Mouse (Mus musculus) CH12.LX (cell line): ENCODE results near the gene Acp1. TPM values are rescaled to one million over a fixed set of nuclear protein-coding genes. Genes with fewer than 3 reads are reported as not detected.

Experiments
- DNase-seq: peaks from one replicate; pipeline ENCODE4 v3.0.0-alpha.2; 2013; ENCODE audit errors: extremely low read depth
- H3K27ac ChIP-seq: 2 replicates; pipeline ENCODE4 v1.5.1; 2012; ENCODE audit warnings: low read depth, mild to moderate bottlenecking, control low read depth, moderate library complexity; ENCODE audit not compliant: insufficient read depth
- H3K27me3 ChIP-seq: replicated peaks from 2 replicates; pipeline ENCODE3; 2012; ENCODE audit warnings: inconsistent platforms
- H3K36me3 ChIP-seq, 2 experiments: replicated peaks in 1 of 2; 2 replicates each; pipeline versions ENCODE3 to v1.6.1; 2012; ENCODE audit warnings: inconsistent platforms in 1 of 2, low read length in 1 of 2, mild to moderate bottlenecking in 1 of 2, mixed read lengths in 1 of 2, moderate library complexity in 1 of 2; ENCODE audit not compliant: control insufficient read depth in 1 of 2, insufficient read depth in 1 of 2
- H3K4me1 ChIP-seq, 2 experiments: 2 replicates each; pipeline ENCODE4 v1.6.1; 2012; ENCODE audit warnings: inconsistent platforms in 1 of 2, moderate library complexity in 1 of 2; ENCODE audit not compliant: insufficient read depth in 2 of 2, control insufficient read depth in 1 of 2
- H3K4me2 ChIP-seq: 2 replicates; pipeline ENCODE4 v1.6.1; 2012; ENCODE audit warnings: low read depth, mild to moderate bottlenecking, control low read depth; ENCODE audit not compliant: poor library complexity, insufficient read depth, severe bottlenecking
- H3K4me3 ChIP-seq, 3 experiments: fragments of 150-350 bp in 1 of 3; sonication (generic) in 1 of 3; replicated peaks in 1 of 3; 2 replicates each; pipeline versions ENCODE3 to v1.5.1; 2011 to 2012; ENCODE audit warnings: low read depth in 2 of 3, low read length in 2 of 3, mild to moderate bottlenecking in 2 of 3, moderate library complexity in 2 of 3, control low read depth in 1 of 3, improper control_type of control experiment in 1 of 3, inconsistent platforms in 1 of 3, mixed read lengths in 1 of 3; ENCODE audit not compliant: poor library complexity in 1 of 3
- H3K79me2 ChIP-seq: replicated peaks from 2 replicates; pipeline ENCODE4 v1.6.1; 2012; ENCODE audit warnings: mild to moderate bottlenecking, moderate library complexity; ENCODE audit not compliant: control insufficient read depth, poor library complexity, insufficient read depth, severe bottlenecking; ENCODE audit errors: extremely low read depth
- H3K9ac ChIP-seq: 2 replicates; pipeline ENCODE4 v1.6.1; 2012; ENCODE audit warnings: low read depth, mild to moderate bottlenecking, control low read depth, moderate library complexity; ENCODE audit not compliant: insufficient read depth
- H3K9me3 ChIP-seq: replicated peaks from 2 replicates; pipeline ENCODE3; 2012; ENCODE audit warnings: low read length, inconsistent platforms, mixed read lengths
- BHLHE40 ChIP-seq: IDR thresholded peaks from 2 replicates; pipeline ENCODE4 v1.6.1; 2011; ENCODE audit warnings: mild to moderate bottlenecking, low read depth, low read length, improper control_type of control experiment
- CHD1 ChIP-seq: IDR thresholded peaks from 2 replicates; pipeline ENCODE4 v1.6.1; 2012; ENCODE audit warnings: low read depth, low read length, improper control_type of control experiment, inconsistent platforms
- CTCF ChIP-seq, 2 experiments: IDR thresholded peaks in 1 of 2; conservative IDR thresholded peaks in 1 of 2; 2 replicates each; pipeline ENCODE4 v1.5.1; 2011 to 2012; ENCODE audit warnings: low read depth in 2 of 2, low read length in 2 of 2, improper control_type of control experiment in 1 of 2, inconsistent platforms in 1 of 2, mild to moderate bottlenecking in 1 of 2, moderate library complexity in 1 of 2
- EP300 ChIP-seq: IDR thresholded peaks from 2 replicates; pipeline ENCODE4 v1.6.1; 2011; ENCODE audit warnings: low read length, improper control_type of control experiment
- MAFK ChIP-seq: IDR thresholded peaks from 2 replicates; pipeline ENCODE4 v1.6.1; 2011; ENCODE audit warnings: low read length, improper control_type of control experiment; ENCODE audit not compliant: insufficient replicate concordance
- MAZ ChIP-seq: IDR thresholded peaks from 2 replicates; pipeline ENCODE4 v1.6.1; 2012; ENCODE audit warnings: low read depth, mild to moderate bottlenecking, inconsistent platforms, low read length, improper control_type of control experiment, moderate library complexity
- MEF2A ChIP-seq: IDR thresholded peaks from 2 replicates; pipeline ENCODE4 v1.6.1; 2014; ENCODE audit warnings: low read depth, mild to moderate bottlenecking, inconsistent platforms, low read length, improper control_type of control experiment, borderline replicate concordance
- MXI1 ChIP-seq: IDR thresholded peaks from 2 replicates; pipeline ENCODE4 v1.6.1; 2011; ENCODE audit warnings: mild to moderate bottlenecking, low read depth, low read length, improper control_type of control experiment
- NELFE ChIP-seq: IDR thresholded peaks from 2 replicates; pipeline ENCODE4 v1.6.1; 2011; ENCODE audit warnings: low read depth, low read length, improper control_type of control experiment
- NRF1 ChIP-seq: IDR thresholded peaks from 2 replicates; pipeline ENCODE4 v1.6.1; 2014; ENCODE audit warnings: low read depth, mild to moderate bottlenecking, inconsistent platforms, low read length, improper control_type of control experiment, moderate library complexity
- POLR2AphosphoS2 ChIP-seq: IDR thresholded peaks from 2 replicates; pipeline ENCODE4 v1.6.1; 2011; ENCODE audit warnings: low read depth, low read length, improper control_type of control experiment
- SIN3A ChIP-seq: IDR thresholded peaks from 2 replicates; pipeline ENCODE4 v1.6.1; 2012; ENCODE audit warnings: low read length, improper control_type of control experiment, inconsistent platforms
- SMC3 ChIP-seq: IDR thresholded peaks from 2 replicates; pipeline ENCODE4 v1.6.1; 2011; ENCODE audit warnings: low read depth, low read length, improper control_type of control experiment
- TBP ChIP-seq: conservative IDR thresholded peaks from 2 replicates; pipeline ENCODE4 v1.6.1; 2011; ENCODE audit warnings: low read depth, low read length, improper control_type of control experiment
- TCF12 ChIP-seq: IDR thresholded peaks from 2 replicates; pipeline ENCODE4 v1.6.1; 2014; ENCODE audit warnings: low read depth, mild to moderate bottlenecking, inconsistent platforms, low read length, improper control_type of control experiment
- UBTF ChIP-seq: IDR thresholded peaks from 2 replicates; pipeline ENCODE4 v1.6.1; 2012; ENCODE audit warnings: low read depth, mild to moderate bottlenecking, inconsistent platforms, low read length, improper control_type of control experiment, moderate library complexity
- USF1 ChIP-seq: IDR thresholded peaks from 2 replicates; pipeline ENCODE4 v1.6.1; 2014; ENCODE audit warnings: low read depth, mild to moderate bottlenecking, inconsistent platforms, low read length, improper control_type of control experiment
- ZKSCAN1 ChIP-seq: IDR thresholded peaks from 2 replicates; pipeline ENCODE4 v1.6.1; 2012; ENCODE audit warnings: low read depth, inconsistent platforms, low read length, improper control_type of control experiment, borderline replicate concordance
- dilution Hi-C: fragments of 300-500 bp; cut with MboI; formaldehyde crosslinking; loops from 2 replicates; pipeline ENCODE4 v1.14.3; 2020; ENCODE audit warnings: low sequenced_read_pairs; ENCODE audit not compliant: extremely low pct_unique_long_range_greater_than_20kb, extremely low pct_ligation_motif_present
- in situ Hi-C: fragments of 300-500 bp; cut with MboI; formaldehyde crosslinking; loops from 3 replicates; pipeline ENCODE4 v1.14.3; 2019; ENCODE audit warnings: low sequenced_read_pairs, low pct_ligation_motif_present, low pct_unique_long_range_greater_than_20kb, mixed read lengths
- polyA plus RNA-seq: library from polyadenylated mRNA; unstranded; fragments of >175 nt; gene quantifications from 2 replicates; pipeline ENCODE4 v1.2.1, GENCODE M21; 2012; ENCODE audit warnings: low read depth; ENCODE audit not compliant: insufficient read length
- total RNA-seq, 2 experiments: library from RNA; depleted of rRNA; stranded (reverse); fragments of 300-350 nt in 1 of 2; fragments of >200 nt in 1 of 2; gene quantifications; 2 replicates each; pipeline ENCODE4 v1.2.3; 2012 to 2014

Acp1 gene
- total and polyA plus RNA-seq, 3 experiments: 85.5 to 198 (median 131) TPM

DNA sequence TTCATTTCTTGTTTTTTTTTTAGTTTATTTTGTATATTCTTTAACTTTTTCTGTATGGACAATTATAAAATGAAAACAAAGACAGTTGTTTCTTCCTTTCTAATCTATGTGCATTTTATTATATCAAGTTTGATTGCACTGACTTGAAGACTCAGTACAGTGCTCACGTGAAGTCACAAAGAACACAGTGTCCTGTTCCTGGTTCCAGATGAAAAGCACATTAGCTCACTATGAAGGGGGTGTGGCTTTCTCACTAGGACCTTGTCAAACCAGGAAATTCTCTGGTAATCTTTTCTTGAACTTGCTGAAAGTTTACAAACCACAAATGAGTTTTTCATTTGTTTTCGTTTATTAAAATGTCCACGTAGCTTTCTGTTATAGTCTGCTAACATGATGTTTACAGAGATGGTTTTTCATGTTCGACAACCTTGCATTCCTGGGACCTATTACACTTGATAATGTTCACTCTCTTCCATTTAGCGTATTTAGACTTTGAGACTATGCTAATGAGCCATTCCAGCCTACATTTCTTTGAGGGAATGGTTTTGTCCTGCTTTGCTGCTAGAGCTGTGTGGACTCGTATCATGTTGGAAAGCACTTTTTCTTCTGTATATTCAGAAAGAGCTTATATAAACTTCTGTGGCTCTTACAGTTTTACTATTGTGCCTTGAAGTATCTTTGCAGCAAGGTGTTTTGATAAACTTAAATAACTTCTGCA, 55.8 kb downstream of the Acp1 start:
- no peak for TF ChIP-seq MEF2A
- TF ChIP-seq NELFE: no peak
- peak; percentile 56; the same call in 1 of the 2 replicates for TF ChIP-seq BHLHE40
- TF ChIP-seq SMC3: no peak
- TF ChIP-seq ZKSCAN1: no peak
- no peak for TF ChIP-seq CTCF (conservative IDR thresholded peaks at IDR 0.05 in 1 of 2, IDR thresholded peaks at IDR 0.05 in 1 of 2; ENCODE audit: low read depth in 2 of 2, low read length in 2 of 2)
- H3K27me3 ChIP-seq: no peaks in the 10 kb centered on the region
- no peak overlapping the region for H3K9ac ChIP-seq
- no peaks in the 10 kb centered on the region for H3K79me2 ChIP-seq
- H3K4me3 ChIP-seq: no peak overlapping the region
- dilution Hi-C loops (no loop called here), in situ Hi-C loops (no loop called here)
- 0 out of 4 replicates have a peak, but pooled peaks cover 0 to 2% of the 10 kb centered on the region in 2 experiments for H3K4me1 ChIP-seq
- no peaks in the 10 kb centered on the region for H3K36me3 ChIP-seq
- DNase-seq: no peak
- 0 out of 2 replicates have a peak overlapping the region, but pooled peaks have one; percentile 29 for H3K4me2 ChIP-seq
- H3K9me3 ChIP-seq: no peaks in the 10 kb centered on the region
- no peak overlapping the region for H3K27ac ChIP-seq

DNA sequence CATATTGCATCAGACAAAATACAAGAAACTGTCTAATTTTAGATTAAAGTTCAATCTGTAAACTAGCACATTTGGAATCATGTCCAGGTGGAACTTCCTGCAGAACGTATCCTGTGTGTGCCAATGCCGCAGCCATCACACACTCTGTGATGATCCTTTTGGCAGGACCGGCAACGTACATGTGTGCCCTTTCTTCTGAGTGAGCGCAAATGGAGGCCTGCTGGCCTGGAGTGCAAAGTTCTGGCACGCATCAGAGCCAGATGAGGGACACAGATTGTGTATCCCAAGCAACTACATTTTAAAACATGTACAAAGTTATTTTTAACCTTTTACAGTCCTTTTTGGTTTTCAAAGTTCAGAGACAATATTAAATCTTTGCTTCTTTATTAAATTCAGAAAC, 59.5 kb downstream of the Acp1 start:
- no peaks in the 10 kb centered on the region for H3K79me2 ChIP-seq
- no peaks in the 10 kb centered on the region for H3K36me3 ChIP-seq
- TF ChIP-seq TBP: no peak
- no peak for TF ChIP-seq EP300
- TF ChIP-seq POLR2AphosphoS2: no peak
- TF ChIP-seq UBTF: no peak
- no peak for TF ChIP-seq USF1
- no peak for TF ChIP-seq MAFK
- no peak for TF ChIP-seq MXI1
- TF ChIP-seq SIN3A: no peak
- TF ChIP-seq MEF2A: no peak
- no peak for TF ChIP-seq CHD1
- TF ChIP-seq MAZ: no peak
- TF ChIP-seq CTCF (conservative IDR thresholded peaks at IDR 0.05 in 1 of 2, IDR thresholded peaks at IDR 0.05 in 1 of 2; ENCODE audit: low read depth in 2 of 2, low read length in 2 of 2): no peak
- no peak for TF ChIP-seq NRF1
- no peak for TF ChIP-seq TCF12
- TF ChIP-seq SMC3: no peak
- no peaks in the 10 kb centered on the region for H3K27me3 ChIP-seq
- H3K4me2 ChIP-seq: no peak overlapping the region
- dilution Hi-C loops: no loop called here
- 0 out of 4 replicates have a peak, but pooled peaks cover 0 to 2% of the 10 kb centered on the region in 2 experiments for H3K4me1 ChIP-seq
- no peak overlapping the region for H3K9ac ChIP-seq
- DNase-seq: no peak
- no peak overlapping the region for H3K27ac ChIP-seq
- no peak overlapping the region for H3K4me3 ChIP-seq
- in situ Hi-C loops: no loop called here
- no peaks in the 10 kb centered on the region for H3K9me3 ChIP-seq
